Mouse (Mus musculus): ENCODE measurements around the gene Inppl1. TPM values are rescaled to one million over a fixed set of nuclear protein-coding genes. Genes with fewer than 3 reads are reported as not detected.

The Inppl1 gene
- polyA plus RNA-seq, 1 experiment = 30.4 TPM

DNA sequence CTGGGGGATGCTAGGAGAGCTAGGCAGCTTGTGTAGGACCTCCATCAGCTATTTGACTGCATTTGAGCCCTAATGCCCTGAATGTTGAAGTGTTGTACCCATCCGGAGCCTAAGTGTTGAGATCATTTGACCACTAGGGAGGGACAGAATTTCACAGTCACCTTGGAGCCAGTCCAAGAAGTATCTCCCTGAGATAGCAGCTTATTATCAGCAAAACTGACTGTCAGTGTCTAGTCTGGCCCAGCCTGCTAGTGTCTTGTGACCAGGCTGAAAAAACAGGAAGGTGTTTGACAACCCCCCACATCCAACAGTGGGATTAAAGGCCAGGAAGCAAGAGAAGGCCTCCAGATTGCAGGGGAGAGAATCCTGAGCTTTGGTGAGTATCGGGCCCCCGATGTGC is 33.3 kb upstream of the Inppl1 start:
- 87% methylated on average over 3 of the region's 3 CpGs for WGBS
- Histone ChIP-seq H3K4me1 (replicated peaks; ENCODE audit: control insufficient read depth, insufficient read depth, low read length) (no peaks in the 10 kb centered on the region), H3K4me3 (ENCODE audit: control insufficient read depth, insufficient read depth, low read length) (no peak overlapping the region), H3K36me3 (ENCODE audit: control insufficient read depth, insufficient read depth, low read length) (no peaks in the 10 kb centered on the region), H3K27me3 (ENCODE audit: control insufficient read depth, insufficient read depth, low read length) (no peaks in the 10 kb centered on the region), H3K27ac (ENCODE audit: control insufficient read depth, insufficient read depth, low read length) (no peak overlapping the region)
- no peak for TF ChIP-seq CTCF (IDR thresholded peaks at IDR 0.05; ENCODE audit: borderline replicate concordance, control insufficient read depth, extremely low read depth, insufficient read depth, low read length, poor library complexity)
- no peak for TF ChIP-seq POLR2A (IDR thresholded peaks at IDR 0.05; ENCODE audit: control insufficient read depth, extremely low read depth, insufficient read depth, low read length, poor library complexity)
- DNase-seq = no peak

DNA sequence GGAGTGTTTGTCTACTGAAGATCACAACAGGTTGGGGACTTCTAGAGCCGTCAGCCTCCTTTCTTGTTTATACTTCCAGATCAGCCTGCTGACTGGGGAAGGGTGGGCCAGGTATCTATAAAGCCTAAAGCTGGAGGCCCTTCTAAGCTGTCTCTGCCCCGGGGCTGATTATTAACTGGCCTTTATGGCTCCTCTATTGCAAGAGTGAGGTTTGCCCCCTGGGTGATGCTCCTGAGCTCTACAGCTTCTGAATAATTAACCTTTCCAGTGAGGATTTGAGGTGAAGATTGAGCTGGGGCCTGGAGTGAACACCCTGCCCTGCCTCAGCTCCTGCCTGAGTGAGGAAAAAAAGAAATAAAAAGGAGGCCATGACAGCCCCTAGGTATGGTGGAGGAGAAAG is 32.6 kb upstream of the Inppl1 start, which contains the start of gene Folr1:
TSS of gene Folr1 (minus strand) at position 160 of the 400 bp plus-strand sequence.
- Histone ChIP-seq H3K4me1 (replicated peaks; ENCODE audit: control insufficient read depth, insufficient read depth, low read length) (no peaks in the 10 kb centered on the region), H3K27ac (ENCODE audit: control insufficient read depth, insufficient read depth, low read length) (no peak within 1 kb of the TSS), H3K27me3 (ENCODE audit: control insufficient read depth, insufficient read depth, low read length) (no peaks in the 10 kb centered on the region), H3K36me3 (ENCODE audit: control insufficient read depth, insufficient read depth, low read length) (no peaks in the 10 kb centered on the region), H3K4me3 (ENCODE audit: control insufficient read depth, insufficient read depth, low read length) (no peak within 1 kb of the TSS)
- WGBS = 90% methylated on average over 2 of the region's 2 CpGs
- TF ChIP-seq POLR2A (IDR thresholded peaks at IDR 0.05; ENCODE audit: control insufficient read depth, extremely low read depth, insufficient read depth, low read length, poor library complexity) = no peak
- no peak for TF ChIP-seq CTCF (IDR thresholded peaks at IDR 0.05; ENCODE audit: borderline replicate concordance, control insufficient read depth, extremely low read depth, insufficient read depth, low read length, poor library complexity)
- no peak for DNase-seq

DNA sequence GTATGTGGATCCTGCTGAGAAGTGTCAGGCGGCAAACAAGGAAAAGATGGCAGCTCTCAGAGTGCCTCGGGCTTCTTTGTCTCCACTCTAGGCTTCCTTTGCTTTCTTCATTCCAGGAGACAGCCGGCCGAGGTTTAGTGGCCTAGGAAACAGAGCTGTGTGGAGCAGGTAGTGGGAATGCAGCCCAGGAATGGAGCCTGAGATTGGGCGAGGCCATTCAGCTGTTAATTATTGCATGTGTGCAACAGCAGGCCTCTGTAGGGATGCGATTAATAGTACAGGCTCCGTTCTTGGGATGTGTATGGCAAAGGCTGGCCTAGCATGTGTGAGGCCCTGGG is 31.1 kb upstream of the Inppl1 start:
- no peaks in the 10 kb centered on the region for H3K27me3 ChIP-seq (ENCODE audit: control insufficient read depth, insufficient read depth, low read length)
- H3K4me1 ChIP-seq (replicated peaks; ENCODE audit: control insufficient read depth, insufficient read depth, low read length) = no peaks in the 10 kb centered on the region
- no peak overlapping the region for H3K4me3 ChIP-seq (ENCODE audit: control insufficient read depth, insufficient read depth, low read length)
- no peak overlapping the region for H3K27ac ChIP-seq (ENCODE audit: control insufficient read depth, insufficient read depth, low read length)
- DNase-seq = no peak
- no peaks in the 10 kb centered on the region for H3K36me3 ChIP-seq (ENCODE audit: control insufficient read depth, insufficient read depth, low read length)
- 96% methylated on average over 7 of the region's 7 CpGs for WGBS
- no peak for TF ChIP-seq POLR2A (IDR thresholded peaks at IDR 0.05; ENCODE audit: control insufficient read depth, extremely low read depth, insufficient read depth, low read length, poor library complexity)
- TF ChIP-seq CTCF (IDR thresholded peaks at IDR 0.05; ENCODE audit: borderline replicate concordance, control insufficient read depth, extremely low read depth, insufficient read depth, low read length, poor library complexity) = no peak

DNA sequence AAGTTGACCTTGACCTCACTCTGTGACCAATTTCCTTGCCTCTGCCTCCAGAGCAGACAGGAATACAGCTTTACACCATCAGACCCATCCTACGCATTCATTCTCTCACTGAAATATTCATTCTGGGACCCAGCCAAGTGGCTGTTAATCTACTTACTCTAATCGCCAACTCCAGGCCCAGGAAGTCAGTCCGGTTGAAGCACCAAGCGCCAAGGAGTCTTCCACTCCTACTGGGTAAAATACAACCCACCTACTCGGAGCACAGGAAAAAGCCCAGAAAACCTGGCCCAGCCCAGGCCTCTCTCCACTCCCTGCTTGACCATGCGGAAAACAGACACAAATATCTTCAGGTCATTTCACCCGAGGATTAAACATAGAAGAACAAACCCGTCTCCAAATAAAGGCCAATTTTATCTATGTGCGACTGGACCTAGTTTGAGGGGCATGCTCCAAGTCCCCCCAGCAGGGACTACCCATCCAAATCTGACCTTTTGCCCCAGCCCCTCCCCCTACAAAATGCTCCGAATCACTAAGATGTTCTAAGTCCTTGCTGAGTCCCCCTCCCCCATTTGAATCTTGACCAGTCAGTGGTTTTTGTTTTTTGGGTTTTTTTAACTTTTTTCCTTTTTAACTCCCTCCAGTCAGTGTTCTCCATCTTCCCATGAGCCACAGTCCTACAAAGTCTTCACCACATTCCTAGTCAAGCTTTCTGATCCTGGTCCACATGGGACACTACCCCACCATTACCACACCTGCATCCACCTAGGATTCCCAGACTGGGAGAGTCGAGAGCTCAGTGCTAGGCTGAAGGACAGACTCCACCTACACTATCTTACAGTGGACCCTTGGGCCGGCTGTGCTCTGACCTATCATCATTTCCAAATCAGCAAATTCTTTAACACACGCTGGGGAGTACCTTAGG is 30.5 kb upstream of the Inppl1 start:
- TF ChIP-seq CTCF (IDR thresholded peaks at IDR 0.05; ENCODE audit: borderline replicate concordance, control insufficient read depth, extremely low read depth, insufficient read depth, low read length, poor library complexity) (no peak), POLR2A (IDR thresholded peaks at IDR 0.05; ENCODE audit: control insufficient read depth, extremely low read depth, insufficient read depth, low read length, poor library complexity) (no peak)
- no peaks in the 10 kb centered on the region for H3K4me1 ChIP-seq (replicated peaks; ENCODE audit: control insufficient read depth, insufficient read depth, low read length)
- H3K36me3 ChIP-seq (ENCODE audit: control insufficient read depth, insufficient read depth, low read length) = no peaks in the 10 kb centered on the region
- DNase-seq = no peak
- no peaks in the 10 kb centered on the region for H3K27me3 ChIP-seq (ENCODE audit: control insufficient read depth, insufficient read depth, low read length)
- H3K4me3 ChIP-seq (ENCODE audit: control insufficient read depth, insufficient read depth, low read length) = no peak overlapping the region
- no peak overlapping the region for H3K27ac ChIP-seq (ENCODE audit: control insufficient read depth, insufficient read depth, low read length)
- 94% methylated on average over 13 of the region's 13 CpGs for WGBS

DNA sequence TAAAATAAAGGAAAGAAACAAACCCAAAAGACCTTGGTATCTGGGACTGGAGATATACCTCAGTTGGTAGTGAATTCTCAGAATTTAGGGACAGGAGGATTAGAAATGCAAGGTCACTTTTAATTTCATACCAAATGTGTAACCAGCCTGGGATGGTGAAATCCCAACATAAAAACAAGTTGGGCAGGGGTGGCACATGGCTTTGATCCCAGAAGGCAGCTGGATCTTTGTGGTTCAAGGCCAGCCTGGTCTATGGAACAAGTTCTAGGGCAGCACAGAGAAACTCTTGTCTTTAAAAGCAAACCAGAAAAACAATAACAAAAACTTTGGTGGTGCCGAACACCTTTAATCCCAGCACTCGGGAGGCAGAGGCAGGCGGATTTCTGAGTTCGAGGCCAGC is 29.5 kb upstream of the Inppl1 start:
- no peak for TF ChIP-seq POLR2A (IDR thresholded peaks at IDR 0.05; ENCODE audit: control insufficient read depth, extremely low read depth, insufficient read depth, low read length, poor library complexity)
- TF ChIP-seq CTCF (IDR thresholded peaks at IDR 0.05; ENCODE audit: borderline replicate concordance, control insufficient read depth, extremely low read depth, insufficient read depth, low read length, poor library complexity) = no peak
- WGBS = 93% methylated on average over 4 of the region's 4 CpGs
- no peak for DNase-seq
- Histone ChIP-seq H3K4me3 (ENCODE audit: control insufficient read depth, insufficient read depth, low read length) (no peak overlapping the region), H3K36me3 (ENCODE audit: control insufficient read depth, insufficient read depth, low read length) (no peaks in the 10 kb centered on the region), H3K27me3 (ENCODE audit: control insufficient read depth, insufficient read depth, low read length) (no peaks in the 10 kb centered on the region), H3K27ac (ENCODE audit: control insufficient read depth, insufficient read depth, low read length) (no peak overlapping the region), H3K4me1 (replicated peaks; ENCODE audit: control insufficient read depth, insufficient read depth, low read length) (no peaks in the 10 kb centered on the region)

DNA sequence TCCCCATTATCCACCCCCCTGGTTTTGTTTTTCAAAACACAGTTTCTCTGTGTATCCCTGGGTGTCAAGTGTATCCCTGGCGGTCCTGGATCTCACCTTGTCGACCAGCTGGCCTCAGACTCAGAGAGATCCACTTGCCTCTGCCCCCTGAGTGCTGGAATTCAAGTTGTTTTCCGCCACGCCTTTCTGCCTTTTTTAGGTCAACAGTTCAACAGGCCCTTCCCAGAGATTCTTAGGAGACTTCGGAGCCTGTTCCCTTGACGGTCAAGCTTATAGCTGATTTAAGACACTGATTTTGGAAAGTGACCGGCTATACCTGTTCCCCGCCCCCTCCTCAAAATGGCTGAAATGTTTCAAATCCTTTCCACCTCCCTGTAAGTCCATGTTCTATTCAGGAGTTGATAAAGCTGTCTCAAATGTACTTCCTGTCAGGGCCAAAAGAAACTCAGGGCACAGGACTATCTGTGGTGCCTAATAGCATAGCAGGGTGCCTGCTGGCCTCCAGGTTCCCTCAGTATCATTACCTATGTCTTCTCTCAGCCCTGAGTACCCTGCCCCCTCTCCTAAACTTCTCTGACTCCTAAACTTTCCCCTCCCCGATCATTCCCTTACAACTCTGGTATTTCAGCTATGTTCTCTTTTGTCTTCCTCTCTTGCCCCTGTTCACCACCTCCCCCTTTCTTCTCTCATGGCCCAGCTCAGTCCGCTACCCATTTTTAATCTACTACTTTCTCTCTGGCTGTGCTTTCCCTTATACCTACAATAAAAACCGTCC is 28.6 kb upstream of the Inppl1 start:
- WGBS = 93% methylated on average over 11 of the region's 11 CpGs
- no peak for DNase-seq
- Histone ChIP-seq H3K4me1 (replicated peaks; ENCODE audit: control insufficient read depth, insufficient read depth, low read length) (no peaks in the 10 kb centered on the region), H3K27ac (ENCODE audit: control insufficient read depth, insufficient read depth, low read length) (no peak overlapping the region), H3K36me3 (ENCODE audit: control insufficient read depth, insufficient read depth, low read length) (no peaks in the 10 kb centered on the region), H3K27me3 (ENCODE audit: control insufficient read depth, insufficient read depth, low read length) (no peaks in the 10 kb centered on the region), H3K4me3 (ENCODE audit: control insufficient read depth, insufficient read depth, low read length) (no peak overlapping the region)
- no peak for TF ChIP-seq CTCF (IDR thresholded peaks at IDR 0.05; ENCODE audit: borderline replicate concordance, control insufficient read depth, extremely low read depth, insufficient read depth, low read length, poor library complexity)
- no peak for TF ChIP-seq POLR2A (IDR thresholded peaks at IDR 0.05; ENCODE audit: control insufficient read depth, extremely low read depth, insufficient read depth, low read length, poor library complexity)
